Mouse (Mus musculus) gastrocnemius, adult 8-10 months (tissue): ENCODE data around the gene Aplp1. TPM values are rescaled to one million over a fixed set of nuclear protein-coding genes. Genes with fewer than 3 reads are reported as not detected.

Experiments
- DNase-seq, 2 experiments: peaks; one replicate each; pipeline ENCODE4 v3.0.0; 2022; ENCODE audit warnings: low spot score in 2 of 2
- total RNA-seq, 4 experiments: library from RNA; stranded (reverse); gene quantifications; 2 replicates each; pipeline ENCODE4 v1.2.4; 2022

The Aplp1 gene
- total RNA-seq, 4 experiments from 2014 or later, result 0.46 to 1.5 (median 0.71) TPM

DNA sequence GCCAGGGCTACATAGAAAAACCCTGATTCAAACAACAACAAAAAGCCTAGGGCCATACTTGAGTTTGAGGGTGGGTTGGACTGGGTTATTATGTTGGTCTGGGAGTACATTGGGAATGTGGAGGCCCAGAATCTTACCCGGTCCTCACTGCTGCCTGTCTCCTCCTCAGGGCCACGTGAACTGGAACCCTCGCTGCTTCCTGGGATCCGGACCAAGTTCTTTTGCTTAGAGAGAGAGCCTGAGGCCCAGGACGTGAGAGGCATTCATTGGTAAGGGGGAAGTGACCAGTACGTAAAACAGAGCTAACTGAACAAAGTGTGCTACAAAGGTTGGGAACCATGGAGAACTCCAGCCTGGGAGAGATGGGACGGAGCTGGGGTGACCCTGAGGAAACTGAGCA is 4.9 kb upstream of the Aplp1 start:
- DNase-seq, result no peak

DNA sequence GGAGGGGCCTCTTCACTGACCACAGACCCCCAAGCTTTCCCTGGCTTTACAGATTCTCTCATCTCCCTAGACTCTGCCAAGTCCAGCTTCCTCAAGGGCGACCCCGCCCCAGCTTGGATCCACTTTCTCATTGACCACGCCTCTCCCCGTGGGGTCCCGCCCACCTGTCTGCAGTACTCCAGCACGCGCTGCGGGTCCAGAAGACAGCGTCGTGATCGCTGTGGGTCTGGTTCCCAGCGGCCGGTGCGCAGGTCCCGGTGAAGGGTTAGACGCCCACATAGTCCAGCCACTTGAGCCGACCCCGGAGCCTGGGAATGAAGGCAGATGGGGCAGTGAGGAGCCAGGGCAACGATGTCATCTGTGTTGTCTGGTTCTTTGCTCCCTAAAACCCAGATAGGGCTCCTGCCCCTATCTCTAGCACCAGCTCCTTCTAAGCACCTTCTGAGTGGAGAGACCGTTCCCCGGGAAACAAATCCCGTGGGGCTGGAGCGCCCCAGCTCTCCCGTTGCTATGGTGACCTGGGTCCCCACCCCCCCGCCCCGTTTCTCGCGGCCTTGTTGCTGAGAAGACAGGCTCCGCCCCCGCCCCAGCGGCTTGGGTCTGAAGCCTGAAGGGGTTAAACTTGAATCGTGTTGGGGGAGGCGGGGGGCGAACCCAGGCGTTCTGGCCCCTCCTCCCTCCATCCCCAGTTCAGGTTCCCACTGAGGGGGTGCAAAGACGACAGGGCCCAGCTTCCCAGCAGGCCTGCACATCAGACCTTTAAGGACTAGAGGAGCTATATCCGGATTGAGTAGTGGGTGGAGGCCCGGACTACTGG is 973 bp downstream of the Aplp1 start:
- DNase-seq, result no peak

DNA sequence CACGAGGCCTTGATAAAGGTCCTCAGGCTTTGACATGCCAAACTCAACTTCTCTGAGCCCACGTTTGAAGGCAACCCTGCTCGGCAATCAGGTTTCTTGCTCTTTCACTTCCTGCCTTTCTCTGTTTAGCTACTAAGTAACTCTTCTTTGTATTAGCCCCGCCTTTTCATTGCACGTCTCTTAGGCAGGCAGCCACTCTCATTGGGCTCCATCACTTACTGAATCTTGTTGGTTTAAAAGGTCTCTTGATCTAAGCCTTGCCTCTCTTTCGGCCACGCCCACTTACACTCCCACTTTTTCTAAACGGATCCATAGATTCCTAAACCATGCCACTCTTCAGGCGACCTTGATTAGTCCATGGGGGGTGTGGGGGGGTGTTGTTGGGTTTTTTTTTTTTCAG is 1.6 kb downstream of the Aplp1 start:
- no peak for DNase-seq

DNA sequence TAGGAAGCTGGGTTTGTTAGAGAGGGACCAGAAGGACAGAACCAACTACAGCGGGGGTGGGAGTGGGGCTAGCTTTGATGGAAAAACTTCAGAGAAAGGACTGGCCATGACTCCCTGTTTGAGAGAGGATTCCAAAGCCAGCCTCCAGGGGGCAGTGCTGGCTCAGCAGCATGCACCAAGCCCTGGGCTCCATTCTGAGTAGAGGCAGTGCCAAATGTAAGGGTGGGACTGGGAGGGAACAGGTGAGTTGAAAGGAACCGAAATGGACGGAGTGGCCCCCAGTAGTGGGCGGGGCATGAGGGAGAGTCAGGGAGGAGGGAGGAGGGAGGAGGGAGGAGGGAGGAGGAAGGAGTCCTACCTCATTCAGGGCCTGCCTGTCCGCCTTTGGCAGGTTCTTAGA is 4.6 kb downstream of the Aplp1 start:
- no peak for DNase-seq

DNA sequence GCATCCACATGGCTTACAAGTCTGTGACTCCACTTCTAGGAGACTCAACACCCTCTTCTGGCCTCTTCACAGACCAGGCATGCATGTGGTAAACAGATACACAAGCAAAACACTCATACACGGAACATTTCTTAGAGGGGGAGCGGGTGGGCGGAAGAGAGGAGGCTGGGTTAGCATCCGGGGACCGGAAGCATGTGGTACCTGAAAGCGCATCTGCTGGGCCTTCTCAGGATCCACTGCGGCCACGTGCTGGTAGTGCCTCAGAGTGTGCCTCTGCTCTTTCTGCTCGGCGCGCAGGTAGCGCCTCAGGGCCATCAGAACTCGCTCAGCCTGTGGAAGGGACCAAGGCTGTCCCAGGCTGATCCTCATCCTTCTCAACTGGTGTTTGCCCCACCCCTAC is 5.6 kb downstream of the Aplp1 start:
- no peak for DNase-seq

DNA sequence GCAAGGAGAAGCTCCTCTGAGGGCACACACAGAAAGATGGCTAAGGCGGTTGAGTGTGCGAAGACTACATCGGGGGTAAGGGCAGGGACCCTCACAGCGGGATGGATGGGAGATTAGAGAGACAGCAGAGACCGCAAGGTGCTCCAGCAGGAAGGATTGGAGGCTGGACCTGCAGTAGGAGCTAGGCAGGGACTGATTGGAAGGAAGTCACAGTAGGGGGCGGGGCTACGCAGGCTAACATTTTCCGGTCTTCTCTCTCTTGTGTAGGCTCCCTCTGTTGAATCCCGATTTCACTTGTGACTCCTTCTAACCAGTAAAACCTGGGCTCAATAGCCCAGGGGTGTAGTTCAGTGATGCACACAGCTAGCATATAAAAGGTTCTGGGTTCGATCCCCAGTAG is 8.5 kb downstream of the Aplp1 start:
- DNase-seq, result no peak

DNA sequence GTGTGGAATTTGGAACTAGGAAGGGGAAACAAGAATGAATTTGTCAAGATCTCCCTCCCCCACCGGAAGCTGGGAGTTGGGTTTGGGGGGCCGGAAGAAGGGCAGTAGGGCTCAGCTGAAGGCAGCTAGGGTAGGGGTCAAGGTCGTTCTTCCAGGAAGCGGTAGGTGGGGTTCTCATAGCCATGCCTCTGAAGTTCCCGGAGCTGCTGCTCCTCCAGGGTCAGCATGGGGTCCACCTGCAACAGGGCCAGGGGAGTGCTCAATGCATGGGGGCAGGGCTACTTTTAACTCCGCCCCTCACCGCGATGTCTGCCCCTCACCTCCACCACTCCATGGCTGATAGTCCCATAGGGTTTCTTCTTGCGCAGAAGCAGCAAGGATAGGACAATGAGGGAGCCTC is 10.2 kb downstream of the Aplp1 start:
- DNase-seq, result no peak

DNA sequence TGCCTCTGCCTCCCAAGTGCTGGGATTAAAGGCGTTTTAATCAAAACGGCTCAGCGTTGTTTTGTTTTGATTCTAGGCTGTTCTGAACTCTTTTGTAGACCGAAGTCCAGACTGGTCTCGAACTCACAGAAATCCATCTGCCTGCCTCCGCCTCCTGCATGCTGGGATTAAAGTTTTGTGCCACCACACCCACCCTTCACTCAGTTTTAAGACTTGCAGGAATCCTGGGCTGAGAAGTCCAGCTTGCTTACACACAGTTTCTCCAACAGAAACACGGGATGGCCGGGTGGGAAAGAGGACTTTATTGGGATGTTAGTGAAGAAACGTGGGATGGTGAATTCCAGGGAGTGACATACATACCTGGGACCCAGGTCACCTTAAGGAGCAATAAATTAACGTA is 10.6 kb downstream of the Aplp1 start:
- DNase-seq, result no peak

DNA sequence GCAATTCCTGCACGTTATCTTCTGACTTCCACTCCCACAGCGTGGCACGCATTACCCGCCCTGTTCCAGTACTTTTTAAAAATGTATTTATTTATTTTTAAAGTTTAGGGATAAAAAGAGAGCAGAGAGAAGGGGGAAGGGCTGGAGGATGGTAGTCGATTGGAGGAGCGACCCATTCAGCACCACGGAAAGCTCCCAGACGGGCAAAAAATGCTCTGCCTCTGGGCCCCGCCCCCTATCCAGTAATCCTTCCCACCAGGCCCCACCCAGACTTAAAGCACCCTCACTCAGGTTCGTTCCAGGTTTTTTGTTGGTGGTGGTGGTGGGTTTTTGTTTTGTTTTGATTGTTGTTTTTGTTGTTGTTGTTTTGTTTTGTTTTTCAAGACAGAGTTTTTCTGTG is 11.1 kb downstream of the Aplp1 start:
- DNase-seq, result no peak

DNA sequence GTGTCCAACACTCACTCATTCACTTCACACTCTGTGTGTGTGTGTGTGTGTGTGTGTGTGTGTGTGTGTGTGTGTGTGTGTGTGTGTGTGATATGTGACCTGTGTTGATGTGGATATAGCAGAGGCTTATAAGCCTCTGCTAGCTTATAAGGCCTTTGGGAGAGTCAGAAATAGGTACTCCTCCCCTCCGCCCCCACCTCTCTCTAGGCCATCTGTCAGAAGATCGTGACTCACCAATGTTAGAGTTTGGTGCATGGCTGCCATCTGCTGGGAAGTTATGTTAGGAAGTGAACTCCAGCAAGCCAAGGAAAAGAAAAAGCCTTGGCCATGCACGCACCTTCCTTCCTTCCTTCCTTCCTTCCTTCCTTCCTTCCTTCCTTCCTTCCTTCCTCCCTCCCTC is 13.5 kb downstream of the Aplp1 start:
- peak; percentile 32 to 33 for DNase-seq

DNA sequence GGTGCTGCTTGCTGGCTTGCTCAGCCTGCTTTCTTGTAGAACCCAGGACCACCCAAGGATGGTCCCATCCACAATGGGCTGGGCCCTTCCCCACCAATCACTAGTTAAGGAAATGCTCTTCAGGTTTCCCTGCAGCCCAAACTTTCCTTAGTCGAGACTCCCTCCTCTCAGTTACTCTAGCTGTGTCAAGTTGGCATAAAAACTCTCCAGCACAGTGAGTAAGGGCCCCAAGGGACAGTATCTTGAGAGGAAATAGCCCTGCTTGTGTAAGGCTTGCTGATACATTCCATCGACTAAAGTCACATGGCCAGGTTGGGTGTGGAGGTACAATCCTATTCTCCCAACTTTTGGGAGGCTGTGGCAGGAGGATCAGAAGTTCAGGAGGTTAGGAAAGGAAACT is 15.1 kb downstream of the Aplp1 start:
- DNase-seq, result no peak

DNA sequence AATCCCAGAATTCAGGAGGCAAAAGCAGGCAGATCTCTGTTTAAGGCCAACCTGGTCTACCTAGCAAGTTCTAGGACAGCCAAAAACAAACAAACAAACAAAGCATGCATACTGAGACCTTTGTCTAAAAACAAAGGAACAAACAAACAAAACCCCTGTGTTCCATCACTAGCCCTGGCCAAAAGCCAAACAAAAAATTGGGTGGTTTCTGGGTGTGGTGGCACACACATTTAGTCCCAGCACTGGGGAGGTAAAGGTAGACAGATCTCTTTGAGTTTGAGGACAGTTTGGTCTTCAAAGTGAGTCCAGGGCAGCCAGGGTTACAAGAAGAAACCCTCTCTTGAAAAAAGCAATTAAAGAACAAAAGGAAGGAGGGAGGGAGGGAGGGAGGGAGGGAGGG is 16.0 kb downstream of the Aplp1 start:
- DNase-seq, result no peak

DNA sequence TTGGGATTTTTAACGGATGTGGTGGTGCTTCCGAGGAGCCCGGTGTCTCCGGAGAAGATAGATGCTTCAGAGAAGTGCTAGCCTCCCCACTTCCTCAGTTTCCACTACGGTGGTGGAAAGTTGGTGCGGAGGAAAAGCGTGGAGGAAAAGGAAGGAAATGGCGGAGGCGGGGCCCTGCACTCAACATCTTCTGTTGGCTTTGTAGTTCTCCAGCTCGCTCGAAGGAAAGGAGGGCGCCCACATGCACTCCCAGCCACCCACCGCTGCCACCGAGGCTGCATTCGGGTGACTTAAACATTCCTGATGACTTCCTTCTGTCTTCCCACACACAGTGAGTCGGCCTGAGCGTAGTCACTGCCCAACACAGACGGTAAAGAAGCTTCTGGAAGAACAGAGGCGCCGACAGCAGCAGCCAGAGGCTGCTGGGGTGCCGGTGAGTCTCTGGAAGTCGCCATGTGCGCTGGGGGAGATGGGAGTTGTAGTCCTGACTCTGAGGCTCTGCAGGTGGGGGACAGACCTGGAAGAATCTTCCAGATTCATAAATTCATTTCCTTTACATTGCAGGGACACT is 22.2 kb downstream of the Aplp1 start:
- no peak for DNase-seq

DNA sequence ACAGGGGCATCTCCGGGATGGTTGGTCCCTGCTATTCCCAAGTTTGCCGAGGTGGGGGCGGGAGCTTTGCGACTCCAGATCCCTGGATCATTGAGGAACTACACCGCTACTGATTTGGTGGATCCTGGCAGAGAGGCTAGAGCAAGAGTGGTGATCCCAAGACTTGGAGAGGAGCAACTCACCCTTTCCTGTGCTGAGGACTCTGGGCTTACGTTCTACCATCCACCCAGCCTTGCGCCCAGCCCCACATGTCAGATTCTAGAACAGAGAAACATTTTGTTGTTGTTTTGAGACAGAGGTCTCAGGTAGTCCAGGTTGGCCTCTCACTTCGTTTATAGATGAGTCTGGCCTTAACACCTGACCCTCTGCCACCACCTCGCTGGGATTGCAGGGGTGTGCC is 22.8 kb downstream of the Aplp1 start:
- no peak for DNase-seq

DNA sequence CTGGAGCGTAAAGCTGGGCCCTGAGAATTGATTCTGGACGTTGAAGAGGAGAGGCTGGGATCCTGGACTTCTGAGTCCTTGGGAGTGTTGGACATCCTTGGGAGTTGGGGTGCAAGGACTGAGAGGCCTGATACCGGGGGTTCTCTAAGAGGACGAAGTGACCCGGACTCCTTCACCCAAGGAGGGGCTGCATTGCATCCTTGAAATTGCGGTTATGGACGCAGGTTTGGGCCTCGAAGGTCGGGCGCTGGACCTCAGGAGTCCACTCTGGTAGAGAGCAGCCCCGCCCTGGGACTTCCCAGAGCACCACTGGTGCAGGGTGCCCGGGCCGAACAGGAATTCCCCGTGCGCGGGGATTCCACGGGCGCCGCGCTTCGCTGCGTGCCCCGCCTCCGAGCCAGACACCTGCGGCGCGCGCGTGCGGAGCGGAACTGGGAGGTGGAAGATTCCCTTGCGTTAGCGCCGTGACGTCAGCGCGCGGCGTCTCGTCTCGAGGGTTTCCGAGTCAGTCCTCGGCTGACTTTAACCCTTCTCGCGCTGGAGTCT is 23.4 kb downstream of the Aplp1 start:
- DNase-seq, result peak; percentile 25 to 45

DNA sequence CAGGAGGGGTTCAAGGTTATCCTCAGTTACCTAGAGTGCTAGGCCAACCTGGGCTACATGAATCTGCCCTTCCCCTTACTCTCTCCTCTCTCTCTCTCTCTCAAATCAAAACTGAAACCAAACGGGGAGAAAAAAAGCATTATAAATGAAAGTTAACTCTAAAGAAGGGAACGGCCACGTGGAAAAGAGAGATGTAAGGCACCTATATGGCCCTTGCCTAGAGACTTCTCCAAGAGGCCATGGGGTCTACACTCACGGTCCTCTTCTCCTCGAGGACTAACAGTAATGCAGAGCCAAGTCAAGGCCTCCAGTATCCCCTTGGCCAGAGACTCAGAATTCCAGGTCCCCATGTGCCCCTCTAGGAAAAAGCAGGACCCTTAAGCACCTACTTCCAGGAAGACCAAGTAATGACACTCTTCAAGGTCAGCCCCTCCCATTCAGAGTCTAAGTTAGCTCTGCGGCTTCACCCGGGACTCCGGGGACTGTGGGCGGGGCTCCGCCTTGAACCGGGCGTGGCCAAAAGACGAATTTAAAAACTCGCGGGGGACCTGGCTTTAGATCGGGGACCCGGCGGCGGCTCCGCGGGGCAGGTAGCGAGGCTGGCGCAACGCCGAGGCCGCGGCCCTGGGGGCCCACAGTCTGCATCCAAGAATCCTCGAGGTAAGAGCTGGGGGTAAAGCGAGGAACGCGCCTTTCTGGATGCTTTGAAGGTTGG is 24.0 kb downstream of the Aplp1 start, which contains the start of gene Nfkbid:
Gene Nfkbid (plus strand): TSS at position 558 of the 715 bp plus-strand sequence.
- DNase-seq, result peak in 1 of 2 experiments; percentile 18

DNA sequence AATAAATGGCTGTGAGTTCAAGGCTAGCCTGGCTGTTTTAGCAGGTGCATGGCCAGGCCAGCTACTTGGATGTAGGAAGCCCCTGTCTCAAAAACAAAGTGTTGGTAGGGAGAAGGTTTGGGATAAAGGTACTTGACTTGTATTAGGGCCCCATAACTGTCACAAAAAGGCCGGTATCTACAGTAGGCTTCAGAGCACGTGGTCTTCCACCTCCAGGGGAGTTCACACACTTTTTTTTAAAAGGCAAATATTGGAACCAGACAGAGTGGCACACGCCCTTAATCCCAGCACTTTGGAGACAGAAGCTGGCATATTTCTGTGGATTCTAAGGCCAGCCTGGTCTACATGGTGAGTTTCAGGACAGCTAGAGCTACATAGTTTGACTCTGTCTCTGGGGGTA is 24.7 kb downstream of the Aplp1 start:
- DNase-seq, result no peak

DNA sequence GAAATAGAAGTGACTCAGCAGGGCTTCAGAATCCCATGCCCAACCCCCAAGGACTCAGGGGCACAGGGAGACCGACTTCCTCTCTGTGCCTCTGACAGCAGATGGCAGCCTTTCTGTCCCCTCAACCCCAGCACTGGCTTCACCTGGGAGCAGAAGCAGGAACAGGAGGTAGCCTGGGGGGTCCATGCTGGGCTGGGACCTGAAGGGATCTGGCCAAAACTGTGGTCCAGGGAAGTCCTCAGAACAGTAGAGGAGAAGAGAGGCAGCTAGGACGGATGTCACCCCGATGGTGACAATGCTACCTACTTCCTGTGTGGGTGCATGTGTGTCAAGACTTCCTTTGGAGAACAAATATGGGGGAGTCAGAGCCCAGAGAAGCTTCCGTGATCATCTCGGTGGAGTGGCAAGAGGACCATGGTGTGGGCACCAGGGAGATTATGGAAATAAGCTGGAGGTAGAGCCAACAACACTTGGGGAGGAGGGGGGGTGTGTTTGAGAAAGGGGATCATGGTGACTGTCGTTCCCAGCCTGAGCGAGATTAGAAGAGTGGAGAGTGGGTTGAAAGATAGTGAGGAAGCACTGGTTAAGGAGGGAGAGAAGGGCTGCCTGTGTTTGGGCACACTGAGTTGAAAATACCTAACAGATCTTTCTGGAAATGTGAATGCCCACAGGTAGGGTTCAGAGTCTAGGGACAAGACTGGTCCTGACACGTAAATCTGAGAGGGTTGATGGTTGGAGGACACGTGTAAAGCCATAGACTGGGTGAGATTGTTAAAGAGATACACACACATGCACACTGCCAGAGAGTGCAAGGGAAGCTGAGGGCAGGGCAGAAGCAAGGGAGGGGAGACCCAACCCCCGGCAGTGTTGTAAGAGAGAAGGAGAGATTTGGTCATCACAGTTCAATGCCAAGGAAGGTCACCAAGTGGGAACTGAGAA is 25.5 kb downstream of the Aplp1 start, which contains the start of gene Hcst:
Gene Hcst (minus strand): TSS at position 294 of the 939 bp plus-strand sequence.
- DNase-seq, result no peak

DNA sequence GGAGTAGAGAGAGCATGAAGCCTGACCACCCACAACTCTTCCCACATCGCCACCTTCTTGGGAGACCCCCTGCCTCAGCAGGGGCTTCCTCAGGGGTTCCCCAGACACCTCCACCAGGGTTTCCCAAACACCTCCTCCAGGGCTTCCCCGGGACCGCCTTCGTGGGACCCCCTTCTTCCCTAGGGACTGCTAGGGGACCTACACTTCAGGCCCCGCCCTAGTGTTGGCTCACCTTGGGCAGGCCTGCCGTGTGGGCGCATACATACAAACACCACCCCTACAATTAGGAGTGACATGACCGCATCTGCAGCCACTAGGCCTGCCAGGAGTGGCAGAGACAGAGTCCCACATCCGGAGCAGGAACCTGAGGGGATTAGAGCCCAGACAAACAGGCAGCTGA is 27.5 kb downstream of the Aplp1 start:
- no peak for DNase-seq

DNA sequence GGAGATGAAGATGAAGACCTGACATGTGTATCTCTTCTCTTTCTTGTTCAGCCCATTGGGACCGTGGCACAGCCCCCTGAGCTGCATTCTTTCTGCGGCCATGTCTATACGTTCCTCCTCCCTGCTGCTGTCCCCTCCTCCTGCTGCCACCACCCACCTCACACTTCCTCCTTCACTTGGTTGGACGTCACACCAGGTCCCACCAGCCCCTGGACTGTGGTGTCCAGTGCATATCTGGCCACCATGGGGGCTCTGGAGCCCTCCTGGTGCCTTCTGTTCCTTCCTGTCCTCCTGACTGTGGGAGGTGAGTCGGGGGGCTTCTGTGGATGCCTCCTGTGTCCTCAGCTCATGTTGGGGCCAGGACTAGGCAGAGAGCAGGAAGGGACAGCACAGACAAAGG is 31.7 kb downstream of the Aplp1 start, which contains the start of gene Tyrobp:
Gene Tyrobp (plus strand): TSS at position 165 of the 400 bp plus-strand sequence.
- DNase-seq, result no peak

DNA sequence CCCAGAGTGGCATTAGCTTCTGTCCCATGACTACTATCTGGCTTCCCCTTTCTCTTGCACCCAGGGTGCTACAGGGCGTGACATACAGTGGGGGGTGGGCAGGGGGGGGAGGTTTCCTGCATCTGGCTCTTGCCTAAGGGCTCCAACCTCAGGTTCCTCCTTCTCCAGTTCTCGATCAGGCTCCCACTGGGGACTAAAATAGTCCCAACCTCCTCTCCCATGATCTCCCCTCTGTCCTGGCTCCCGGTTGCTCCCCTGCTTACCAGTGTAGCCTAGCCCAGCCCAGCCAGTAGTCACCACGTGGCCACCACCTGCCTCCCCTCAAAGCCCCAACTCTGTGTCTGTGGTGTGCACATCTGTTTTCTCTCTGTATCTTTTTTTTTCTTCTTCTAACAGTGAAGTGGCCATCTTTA is 32.6 kb downstream of the Aplp1 start:
- DNase-seq, result no peak
